8 mouse cellular contexts compared by ENCODE assay signal in genomic region chr6:20037769-20038168, GRCm38 (mm10).
DNase-seq lines count a peak whose midpoint lies in the region; ATAC-seq and TF ChIP-seq lines count a peak whose summit lies in the region.

No protein-coding gene starts in this region.

- no peak overlapping the region for H3K4me3 ChIP-seq in cerebellum, adult 2 months (replicated peaks; ENCODE audit: insufficient read depth, low read depth, low read length)
- H3K4me3 ChIP-seq in heart, embryonic 11.5 days (ENCODE audit: low read depth, low read length): no peak overlapping the region
- H3K4me3 ChIP-seq in neural tube, embryonic 15.5 days (replicated peaks): no peak overlapping the region

- WGBS in cerebellum, adult 2 months: 4% methylated on average over 1 of the region's 1 CpGs
- 18% methylated on average over 1 of the region's 1 CpGs for WGBS in heart, embryonic 11.5 days (ENCODE audit: insufficient replicate concordance)
- WGBS in neural tube, embryonic 15.5 days: 63% methylated on average over 1 of the region's 1 CpGs

- no peaks in the 10 kb centered on the region for H3K36me3 ChIP-seq in heart, embryonic 11.5 days (ENCODE audit: control insufficient read depth, insufficient read depth, low read length)
- H3K36me3 ChIP-seq in neural tube, embryonic 15.5 days: no peaks in the 10 kb centered on the region

- TF ChIP-seq CTCF in cerebellum, adult 2 months (IDR thresholded peaks at IDR 0.05; ENCODE audit: borderline replicate concordance, insufficient read depth, low read depth, low read length): no peak

- no peaks in the 10 kb centered on the region for H3K9me3 ChIP-seq in heart, embryonic 11.5 days (replicated peaks; ENCODE audit: control insufficient read depth, low read length)
- H3K9me3 ChIP-seq in neural tube, embryonic 15.5 days (replicated peaks): no peaks in the 10 kb centered on the region

- H3K9ac ChIP-seq in heart, embryonic 11.5 days (ENCODE audit: low read depth, low read length): no peak overlapping the region
- H3K9ac ChIP-seq in neural tube, embryonic 15.5 days (replicated peaks): no peak overlapping the region

- H3K4me1 ChIP-seq in cerebellum, adult 2 months (ENCODE audit: control insufficient read depth, insufficient read depth, low read length): no peaks in the 10 kb centered on the region
- no peaks in the 10 kb centered on the region for H3K4me1 ChIP-seq in heart, embryonic 11.5 days (ENCODE audit: control insufficient read depth, insufficient read depth, low read length)
- no peaks in the 10 kb centered on the region for H3K4me1 ChIP-seq in neural tube, embryonic 15.5 days

- TF ChIP-seq POLR2A in cerebellum, adult 2 months (IDR thresholded peaks at IDR 0.05; ENCODE audit: borderline replicate concordance, insufficient read depth, low read length): no peak

- no peaks in the 10 kb centered on the region for H3K27me3 ChIP-seq in cerebellum, adult 2 months (ENCODE audit: control insufficient read depth, insufficient read depth, low read length)
- H3K27me3 ChIP-seq in heart, embryonic 11.5 days (ENCODE audit: control insufficient read depth, insufficient read depth, low read length): no peaks in the 10 kb centered on the region
- no peaks in the 10 kb centered on the region for H3K27me3 ChIP-seq in neural tube, embryonic 15.5 days (replicated peaks)

- H3K27ac ChIP-seq in cerebellum, adult 2 months (ENCODE audit: insufficient read depth, low read length): no peak overlapping the region
- no peak overlapping the region for H3K27ac ChIP-seq in heart, embryonic 11.5 days (ENCODE audit: low read depth, low read length)
- H3K27ac ChIP-seq in neural tube, embryonic 15.5 days (replicated peaks): no peak overlapping the region

- ATAC-seq in heart, embryonic 11.5 days (replicated peaks; ENCODE audit: insufficient number of reproducible peaks, low FRiP score, low TSS enrichment): peak; percentile 46; the same call in 1 of the 2 replicates
- no peak for ATAC-seq in neural tube, embryonic 15.5 days (ENCODE audit: low FRiP score)

- no peak overlapping the region for H3K4me2 ChIP-seq in heart, embryonic 11.5 days
- H3K4me2 ChIP-seq in neural tube, embryonic 15.5 days: no peak overlapping the region

- DNase-seq in layer of hippocampus, adult 18-20 months (ENCODE audit: low spot score in 2 of 2): peak; percentile 9 to 42
- DNase-seq in layer of hippocampus, postnatal 25 days (ENCODE audit: extremely low spot score in 1 of 2, low spot score in 1 of 2): no peak
- peak; percentile 32 to 87 for DNase-seq in cerebellum, adult 2 months
- peak; percentile 1 for DNase-seq in left cerebral cortex, postnatal 4 days
- DNase-seq in thymus, postnatal 4 days: no peak
- no peak for DNase-seq in lung, postnatal 14 days

- intact Hi-C loops in left cerebral cortex, postnatal 4 days (cut with DNase I): no loop called here

Comparison
In these comparisons a context has a peak if more than half of its experiments do, and no peak if none do; other contexts are left out.
1. DNase-seq: peak in layer of hippocampus, adult 18-20 months (2 of 2), cerebellum, adult 2 months (2 of 2) and left cerebral cortex, postnatal 4 days (single experiment); none in layer of hippocampus, postnatal 25 days (0 of 2), thymus, postnatal 4 days (single experiment) and lung, postnatal 14 days (single experiment).